Mouse (Mus musculus) limb, embryonic 14.5 days (tissue): Measurements from ENCODE around the gene Sap30bp. TPM values are rescaled to one million over a fixed set of nuclear protein-coding genes. Genes with fewer than 3 reads are reported as not detected.

ENCODE experiments used
- ATAC-seq: fragments of 200-750 bp; cut with Nextera tagmentation; 2 replicates; pipeline ENCODE4 v1.8.0; 2017; ENCODE audit warnings: low read depth, moderate number of reproducible peaks, moderate TSS enrichment; ENCODE audit not compliant: low FRiP score
- DNase-seq: peaks from one replicate; pipeline ENCODE4 v3.0.0-alpha.2; 2015; ENCODE audit warnings: low spot score
- H3K27ac ChIP-seq: fragments of 300-500 bp; sonication (generic); replicated peaks from 2 replicates; pipeline ENCODE4 v1.5.1; 2014; ENCODE audit warnings: low read depth, mild to moderate bottlenecking, low read length, moderate library complexity, mixed read lengths
- H3K27me3 ChIP-seq: fragments of 300-500 bp; sonication (generic); 2 replicates; pipeline ENCODE4 v1.6.1; 2014; ENCODE audit warnings: low read length, mixed read lengths; ENCODE audit not compliant: control insufficient read depth, insufficient read depth
- H3K36me3 ChIP-seq: fragments of 300-500 bp; sonication (generic); 2 replicates; pipeline ENCODE4 v1.6.1; 2014; ENCODE audit warnings: mild to moderate bottlenecking, low read length, moderate library complexity, mixed read lengths; ENCODE audit not compliant: control insufficient read depth, insufficient read depth
- H3K4me1 ChIP-seq: fragments of 300-500 bp; sonication (generic); 2 replicates; pipeline ENCODE4 v1.6.1; 2014; ENCODE audit warnings: antibody characterized with exemption, low read length, mixed read lengths; ENCODE audit not compliant: control insufficient read depth, insufficient read depth
- H3K4me2 ChIP-seq: fragments of 300-500 bp; sonication (generic); replicated peaks from 2 replicates; pipeline ENCODE4 v1.6.1; 2014; ENCODE audit warnings: low read depth, mild to moderate bottlenecking, low read length, moderate library complexity; ENCODE audit not compliant: severe bottlenecking
- H3K4me3 ChIP-seq: fragments of 300-500 bp; sonication (generic); replicated peaks from 2 replicates; pipeline ENCODE4 v1.5.1; 2014; ENCODE audit warnings: low read length
- H3K9ac ChIP-seq: fragments of 300-500 bp; sonication (generic); 2 replicates; pipeline ENCODE4 v1.6.1; 2014; ENCODE audit warnings: mild to moderate bottlenecking, low read depth, low read length, moderate library complexity; ENCODE audit not compliant: severe bottlenecking
- H3K9me3 ChIP-seq: fragments of 300-500 bp; sonication (generic); 2 replicates; pipeline ENCODE4 v1.6.1; 2016; ENCODE audit warnings: low read length; ENCODE audit not compliant: control insufficient read depth
- POLR2A ChIP-seq: fragments of 200-500 bp; IDR thresholded peaks from 2 replicates; pipeline ENCODE4 v1.8.0; 2012; ENCODE audit warnings: inconsistent platforms, mild to moderate bottlenecking, moderate library complexity, borderline replicate concordance; ENCODE audit not compliant: insufficient read depth, insufficient read length; ENCODE audit errors: extremely low read depth
- WGBS: fragments of 180-500 bp; shearing (Covaris S2); extraction: QIAGEN DNeasy Blood & Tissue Kit; methylation state at CpG from one replicate; pipeline ENCODE4 v1.1.7; 2014; 5-methylcytosine and 5-hydroxymethylcytosine counted together
- polyA plus RNA-seq, 2 experiments: library from polyadenylated mRNA; depleted of rRNA in 1 of 2; stranded (reverse) in 1 of 2; unstranded in 1 of 2; fragments of >200 nt; fragmentation: Nextera tagmentation in 1 of 2; extraction: Ambion mirVana in 1 of 2; gene quantifications; 2 replicates each; pipeline versions ENCODE4 v1.2.1 to v1.2.3; 2012 to 2014

Sap30bp gene
- polyA plus RNA-seq, 2 experiments: 36.9 to 52.6 TPM

- Histone ChIP-seq H3K9me3 (no peaks in the 10 kb centered on the region), H3K27me3 (no peaks in the 10 kb centered on the region), H3K4me2 (no peak overlapping the region), H3K9ac (no peak overlapping the region), H3K4me3 (peak overlapping the region; percentile 10; the same call in 1 of the 2 replicates), H3K36me3 (no peaks in the 10 kb centered on the region), H3K27ac (no peak overlapping the region), H3K4me1 (no peaks in the 10 kb centered on the region)
- 33% methylated on average over 13 of the region's 15 CpGs for WGBS
- no peak for DNase-seq
- TF ChIP-seq POLR2A: no peak
- ATAC-seq: no peak
Measured at GRCm38 (mm10) chr11:115989686-115990085, 56.6 kb downstream of the Sap30bp start.

GRCm38 (mm10) chr11:115992098-115992497, 59.0 kb downstream of the Sap30bp start:
- H3K27me3 ChIP-seq: no peaks in the 10 kb centered on the region
- no peak for DNase-seq
- no peaks in the 10 kb centered on the region for H3K4me1 ChIP-seq
- no peak overlapping the region for H3K9ac ChIP-seq
- no peak overlapping the region for H3K4me3 ChIP-seq
- ATAC-seq: no peak
- H3K9me3 ChIP-seq: no peaks in the 10 kb centered on the region
- TF ChIP-seq POLR2A: no peak
- H3K27ac ChIP-seq: no peak overlapping the region
- no peaks in the 10 kb centered on the region for H3K36me3 ChIP-seq
- 75% methylated on average over 4 of the region's 4 CpGs for WGBS
- H3K4me2 ChIP-seq: no peak overlapping the region

- no peak for ATAC-seq
- no peak for TF ChIP-seq POLR2A
- Histone ChIP-seq H3K4me3 (no peak overlapping the region), H3K27me3 (no peaks in the 10 kb centered on the region), H3K36me3 (no peaks in the 10 kb centered on the region), H3K9ac (no peak overlapping the region), H3K4me2 (no peak overlapping the region), H3K4me1 (no peaks in the 10 kb centered on the region), H3K27ac (no peak overlapping the region), H3K9me3 (no peaks in the 10 kb centered on the region)
- no peak for DNase-seq
- 84% methylated on average over 3 of the region's 3 CpGs for WGBS
Measured at GRCm38 (mm10) chr11:115995256-115995655, 62.2 kb downstream of the Sap30bp start.

DNA sequence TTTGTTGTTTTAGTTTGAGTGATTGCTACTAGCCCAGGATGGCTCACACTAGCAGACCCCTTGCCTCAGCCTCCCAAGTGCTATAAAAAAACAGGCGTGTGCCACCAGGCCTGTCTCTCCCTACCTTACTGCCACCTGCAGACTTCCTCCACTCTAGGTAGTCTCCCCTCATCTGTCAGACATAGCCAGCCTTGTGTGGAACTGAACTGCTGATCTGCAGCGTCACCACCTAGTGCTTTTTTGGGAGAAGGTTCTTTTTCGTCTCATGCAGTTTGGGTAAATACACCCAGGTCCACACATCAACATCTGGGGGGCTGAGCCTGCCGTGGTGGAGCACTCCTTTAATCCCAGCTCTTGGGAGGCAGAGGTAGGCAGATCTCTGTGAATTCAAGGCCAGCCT, 64.0 kb downstream of the Sap30bp start:
- 69% methylated on average over 4 of the region's 4 CpGs for WGBS
- no peak for TF ChIP-seq POLR2A
- no peak overlapping the region for H3K27ac ChIP-seq

DNA sequence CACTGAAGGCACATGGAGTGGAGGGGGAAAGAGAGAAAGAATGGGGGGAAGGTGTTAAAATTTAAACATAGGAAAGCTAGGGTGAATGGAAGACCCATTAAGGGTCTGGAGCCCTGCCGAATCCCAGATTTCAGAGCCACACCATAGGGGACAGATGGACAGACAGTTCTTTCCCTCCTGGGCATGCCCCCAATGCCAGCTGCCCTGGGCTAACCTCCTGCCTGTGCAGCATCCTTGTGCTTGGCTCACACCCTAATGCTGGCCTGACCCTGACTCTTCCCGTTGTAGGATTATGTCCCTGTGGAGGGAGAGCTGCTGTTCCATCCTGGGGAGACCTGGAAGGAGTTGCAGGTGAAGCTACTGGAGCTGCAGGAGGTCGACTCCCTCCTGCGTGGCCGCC, 64.6 kb downstream of the Sap30bp start:
- Histone ChIP-seq H3K9ac (no peak overlapping the region), H3K4me3 (no peak overlapping the region), H3K4me2 (no peak overlapping the region), H3K27ac (no peak overlapping the region), H3K27me3 (no peaks in the 10 kb centered on the region), H3K9me3 (no peaks in the 10 kb centered on the region), H3K4me1 (no peaks in the 10 kb centered on the region), H3K36me3 (no peaks in the 10 kb centered on the region)
- WGBS: 64% methylated on average over 5 of the region's 5 CpGs
- no peak for TF ChIP-seq POLR2A
- ATAC-seq (no peak), DNase-seq (no peak)

More for the DNA sequence above, 64.0 kb downstream of the Sap30bp start:
- Histone ChIP-seq H3K27me3 (no peaks in the 10 kb centered on the region), H3K9ac (no peak overlapping the region), H3K4me3 (no peak overlapping the region), H3K9me3 (no peaks in the 10 kb centered on the region), H3K4me2 (no peak overlapping the region), H3K36me3 (no peaks in the 10 kb centered on the region), H3K4me1 (no peaks in the 10 kb centered on the region)
- DNase-seq (no peak), ATAC-seq (no peak)

- H3K9me3 ChIP-seq: no peaks in the 10 kb centered on the region; the same call in 1 of the 2 replicates
- no peak overlapping the region for H3K9ac ChIP-seq
- no peaks in the 10 kb centered on the region for H3K36me3 ChIP-seq
- 79% methylated on average over 7 of the region's 7 CpGs for WGBS
- ATAC-seq (no peak), DNase-seq (no peak)
- H3K27ac ChIP-seq: no peak overlapping the region
- H3K27me3 ChIP-seq: no peaks in the 10 kb centered on the region
- no peak for TF ChIP-seq POLR2A
- H3K4me1 ChIP-seq: no peaks in the 10 kb centered on the region
- no peak overlapping the region for H3K4me2 ChIP-seq
- no peak overlapping the region for H3K4me3 ChIP-seq
Measured at GRCm38 (mm10) chr11:115999027-115999426, 65.9 kb downstream of the Sap30bp start.
